Mouse (Mus musculus) neural tube, embryonic 14.5 days (tissue): ENCODE results near the gene Ppp1r18. TPM values are rescaled to one million over a fixed set of nuclear protein-coding genes. Genes with fewer than 3 reads are reported as not detected.

Source experiments
- ATAC-seq: fragments of 200-750 bp; cut with Nextera tagmentation; 2 replicates; pipeline ENCODE4 v1.8.0; 2017; ENCODE audit warnings: low read depth, mild to moderate bottlenecking, moderate TSS enrichment, moderate library complexity
- H3K27ac ChIP-seq: fragments of 300-500 bp; sonication (generic); 2 replicates; pipeline ENCODE4 v1.5.1; 2014; ENCODE audit warnings: low read depth, mild to moderate bottlenecking, control low read depth, low read length, moderate library complexity, mixed read lengths
- H3K27me3 ChIP-seq: fragments of 300-500 bp; sonication (generic); 2 replicates; pipeline ENCODE4 v1.6.1; 2014; ENCODE audit warnings: low read length; ENCODE audit not compliant: control insufficient read depth, insufficient read depth
- H3K36me3 ChIP-seq: fragments of 300-500 bp; sonication (generic); 2 replicates; pipeline ENCODE4 v1.6.1; 2014; ENCODE audit warnings: low read length, mixed read lengths; ENCODE audit not compliant: control insufficient read depth, insufficient read depth
- H3K4me1 ChIP-seq: fragments of 300-500 bp; sonication (generic); 2 replicates; pipeline ENCODE4 v1.6.1; 2014; ENCODE audit warnings: low read length; ENCODE audit not compliant: control insufficient read depth, insufficient read depth
- H3K4me2 ChIP-seq: fragments of 300-500 bp; sonication (generic); 2 replicates; pipeline ENCODE4 v1.6.1; 2014; ENCODE audit warnings: mild to moderate bottlenecking, low read depth, low read length, control low read depth
- H3K4me3 ChIP-seq: fragments of 300-500 bp; sonication (generic); 2 replicates; pipeline ENCODE4 v1.5.1; 2014; ENCODE audit warnings: low read depth, low read length, control low read depth, mixed read lengths
- H3K9ac ChIP-seq: fragments of 300-500 bp; sonication (generic); replicated peaks from 2 replicates; pipeline ENCODE4 v1.6.1; 2014; ENCODE audit warnings: low read depth, mild to moderate bottlenecking, control low read depth, low read length, mixed read lengths
- H3K9me3 ChIP-seq: fragments of 300-500 bp; sonication (generic); 2 replicates; pipeline ENCODE4 v1.6.1; 2016; ENCODE audit warnings: low read length; ENCODE audit not compliant: control insufficient read depth
- WGBS: fragments of 180-500 bp; shearing (Covaris S2); extraction: QIAGEN DNeasy Blood & Tissue Kit; methylation state at CpG from one replicate; pipeline ENCODE4 v1.1.7; 2014; 5-methylcytosine and 5-hydroxymethylcytosine counted together
- polyA plus RNA-seq: library from polyadenylated mRNA; unstranded; fragments of >200 nt; fragmentation: Nextera tagmentation; extraction: Ambion mirVana; gene quantifications from 2 replicates; pipeline ENCODE4 v1.2.1, GENCODE M21; 2014

Gene Ppp1r18
- polyA plus RNA-seq, 1 experiment from 2014 or later, result 18.0 TPM

DNA sequence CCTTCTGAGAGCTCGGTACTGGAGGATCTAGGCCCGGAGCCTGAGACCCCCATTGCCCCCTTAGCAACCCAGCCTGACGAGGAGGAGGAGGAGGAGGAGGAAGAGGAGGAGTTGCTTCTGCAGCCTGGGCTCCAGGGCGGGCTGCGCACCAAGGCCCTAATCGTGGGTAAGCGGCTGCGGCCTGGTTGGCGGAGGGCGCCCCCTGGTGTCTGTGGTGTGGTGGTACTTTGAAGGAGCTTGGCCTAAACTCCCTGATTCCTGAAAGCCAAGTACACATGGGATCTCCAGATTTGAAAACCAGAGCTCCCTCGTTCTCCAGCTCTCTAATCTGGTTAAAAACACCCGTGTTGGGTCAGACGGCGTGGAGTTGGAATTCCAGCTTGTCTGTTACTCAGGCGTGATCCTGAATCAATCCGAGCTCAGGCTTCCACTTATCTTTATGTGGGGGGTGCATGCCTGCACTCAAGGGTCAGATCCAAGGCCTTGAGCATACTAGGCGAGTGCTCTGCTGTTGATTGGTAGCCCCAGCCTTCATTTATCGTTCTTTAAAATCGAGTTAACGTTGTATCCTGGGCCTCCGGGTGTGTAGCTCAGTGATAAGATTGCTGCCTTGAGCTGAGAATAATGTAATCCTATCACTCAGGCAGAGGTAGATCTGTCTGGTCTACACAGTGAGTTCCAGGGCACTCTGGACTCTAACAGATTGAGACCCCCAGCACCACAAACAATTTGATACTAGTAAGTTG is 8.6 kb downstream of the Ppp1r18 start:
- 32% methylated on average over 21 of the region's 21 CpGs for WGBS
- H3K27ac ChIP-seq, result 0 out of 2 replicates have a peak overlapping the region, but pooled peaks have one; percentile 44
- no peak overlapping the region; the same call in 1 of the 2 replicates for H3K4me2 ChIP-seq
- peaks cover 19% of the 10 kb centered on the region for H3K36me3 ChIP-seq
- no peaks in the 10 kb centered on the region for H3K27me3 ChIP-seq
- H3K4me1 ChIP-seq, result peaks cover 31% of the 10 kb centered on the region
- no peak overlapping the region for H3K4me3 ChIP-seq
- H3K9me3 ChIP-seq, result no peaks in the 10 kb centered on the region
- no peak overlapping the region for H3K9ac ChIP-seq
- ATAC-seq, result peak; percentile 45; the same call in 1 of the 2 replicates

DNA sequence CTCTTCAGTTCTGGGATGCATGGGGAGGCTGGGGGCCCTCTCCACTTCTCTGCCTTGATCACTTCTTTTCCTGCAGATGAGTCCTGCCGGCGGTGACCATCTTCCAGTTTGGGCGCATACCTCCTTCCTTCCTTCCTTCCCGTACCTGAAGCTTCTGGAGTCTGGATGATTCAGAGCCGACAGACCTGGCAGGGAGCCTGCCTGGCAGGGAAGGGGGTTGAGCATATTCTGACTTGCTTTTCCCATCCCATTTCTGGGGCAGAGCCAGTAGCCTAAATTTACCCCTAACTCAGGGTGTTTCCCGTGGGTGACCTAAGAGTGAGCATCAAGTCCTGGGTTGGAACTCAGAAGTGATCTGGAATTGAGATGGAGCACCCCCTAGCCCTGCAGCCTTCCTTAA is 9.3 kb downstream of the Ppp1r18 start:
- Histone ChIP-seq H3K4me2 (no peak overlapping the region), H3K4me1 (peaks cover 27% of the 10 kb centered on the region), H3K36me3 (peaks cover 19% of the 10 kb centered on the region), H3K9me3 (no peaks in the 10 kb centered on the region), H3K27me3 (no peaks in the 10 kb centered on the region), H3K27ac (no peak overlapping the region), H3K4me3 (no peak overlapping the region), H3K9ac (no peak overlapping the region)
- WGBS, result 93% methylated on average over 6 of the region's 6 CpGs
- no peak for ATAC-seq

DNA sequence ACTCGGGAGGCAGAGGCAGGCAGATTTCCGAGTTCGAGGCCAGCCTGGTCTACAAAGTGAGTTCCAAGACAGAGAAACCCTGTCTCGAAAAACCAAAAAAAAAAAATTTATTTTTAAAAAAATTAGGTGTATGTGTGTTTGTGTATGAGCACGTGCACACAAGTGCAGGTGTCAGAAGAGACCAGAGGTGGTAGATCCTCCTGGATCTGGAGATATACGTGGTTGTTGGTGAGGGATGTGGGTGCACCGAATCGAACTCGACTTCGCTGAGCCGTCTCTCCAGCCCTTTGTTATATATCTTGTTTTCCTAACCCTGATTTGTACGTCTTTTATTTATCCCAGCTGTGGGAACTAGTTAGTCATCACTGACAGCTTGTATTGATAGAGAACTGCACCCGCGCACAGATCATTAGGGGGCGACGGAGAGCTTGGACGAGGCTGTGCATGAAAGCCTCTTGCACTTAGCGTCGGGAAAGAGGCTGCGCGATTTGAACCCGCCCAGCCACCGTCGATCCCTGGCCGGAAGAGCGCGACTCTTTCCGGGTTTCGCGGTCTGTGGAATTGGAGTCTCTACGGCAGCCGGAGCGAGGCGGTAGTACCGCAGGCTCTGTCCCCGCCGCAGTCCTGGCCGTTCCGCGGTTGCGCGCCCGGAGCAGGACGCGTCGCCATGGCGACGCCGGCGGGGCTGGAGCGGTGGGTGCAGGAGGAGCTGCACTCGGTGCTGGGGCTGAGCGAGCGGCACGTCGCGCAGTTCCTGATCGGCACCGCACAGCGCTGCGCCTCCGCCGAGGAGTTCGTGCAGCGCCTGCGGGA is 14.1 kb downstream of the Ppp1r18 start, which contains the start of gene Dhx16:
TSS of gene Dhx16 (plus strand) at position 575 of the 813 bp plus-strand sequence.
- WGBS, result 6% methylated on average over 66 of the region's 66 CpGs
- Histone ChIP-seq H3K4me1 (peaks cover 9% of the 10 kb centered on the region), H3K27ac (peak within 1 kb of the TSS; percentile 67), H3K27me3 (no peaks in the 10 kb centered on the region), H3K4me3 (peak within 1 kb of the TSS; percentile 94), H3K36me3 (peaks cover 35% of the 10 kb centered on the region), H3K9me3 (no peaks in the 10 kb centered on the region), H3K9ac (peak within 1 kb of the TSS; percentile 83), H3K4me2 (peak within 1 kb of the TSS; percentile 57)
- ATAC-seq, result peak; percentile 93

DNA sequence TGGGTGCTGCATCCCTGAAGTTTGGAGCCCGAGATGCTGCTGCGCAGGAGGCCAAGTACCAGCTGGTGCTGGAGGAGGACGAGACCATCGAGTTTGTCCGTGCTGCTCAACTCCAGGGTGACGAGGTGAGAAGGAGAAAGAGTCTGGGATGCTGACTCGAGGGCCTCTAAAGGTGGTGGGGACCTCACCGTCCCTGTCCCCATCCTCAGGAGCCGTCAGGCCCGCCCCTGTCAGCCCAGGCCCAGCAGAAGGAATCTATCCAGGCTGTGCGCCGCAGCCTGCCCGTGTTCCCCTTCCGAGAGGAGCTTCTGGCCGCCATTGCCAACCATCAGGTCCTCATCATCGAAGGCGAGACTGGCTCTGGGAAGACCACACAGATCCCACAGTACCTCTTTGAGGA is 17.5 kb downstream of the Ppp1r18 start:
- no peak overlapping the region for H3K4me2 ChIP-seq
- ATAC-seq, result no peak

DNA sequence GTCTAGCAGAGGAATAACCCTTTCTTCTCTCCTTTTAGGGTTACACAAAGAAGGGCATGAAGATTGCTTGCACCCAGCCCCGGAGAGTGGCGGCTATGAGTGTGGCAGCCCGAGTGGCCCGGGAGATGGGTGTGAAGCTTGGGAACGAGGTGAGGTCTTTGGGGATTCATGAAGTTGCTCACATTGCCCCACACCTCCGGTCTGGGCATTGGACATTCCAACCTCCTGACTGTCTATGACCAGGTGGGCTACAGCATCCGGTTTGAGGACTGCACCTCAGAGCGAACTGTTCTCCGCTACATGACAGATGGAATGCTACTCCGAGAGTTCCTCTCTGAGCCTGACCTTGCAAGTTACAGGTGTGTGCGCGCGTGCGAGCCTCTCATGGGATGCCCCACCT is 18.4 kb downstream of the Ppp1r18 start:
- Histone ChIP-seq H3K27ac (no peak overlapping the region), H3K4me1 (peaks cover 9% of the 10 kb centered on the region), H3K27me3 (no peaks in the 10 kb centered on the region), H3K4me3 (no peak overlapping the region), H3K9ac (no peak overlapping the region), H3K36me3 (peaks cover 61% of the 10 kb centered on the region), H3K9me3 (no peaks in the 10 kb centered on the region), H3K4me2 (no peak overlapping the region)
- ATAC-seq, result no peak
- 95% methylated on average over 14 of the region's 14 CpGs for WGBS

More for the DNA sequence above, 17.5 kb downstream of the Ppp1r18 start:
- Histone ChIP-seq H3K27me3 (no peaks in the 10 kb centered on the region), H3K9ac (no peak overlapping the region), H3K9me3 (no peaks in the 10 kb centered on the region), H3K36me3 (peaks cover 52% of the 10 kb centered on the region), H3K4me3 (no peak overlapping the region), H3K27ac (no peak overlapping the region), H3K4me1 (peaks cover 9% of the 10 kb centered on the region)
- 95% methylated on average over 17 of the region's 17 CpGs for WGBS

- no peak overlapping the region for H3K9ac ChIP-seq
- no peaks in the 10 kb centered on the region for H3K9me3 ChIP-seq
- H3K4me1 ChIP-seq, result no peaks in the 10 kb centered on the region
- ATAC-seq, result no peak
- peaks cover 80% of the 10 kb centered on the region for H3K36me3 ChIP-seq
- H3K27me3 ChIP-seq, result no peaks in the 10 kb centered on the region
- 82% methylated on average over 14 of the region's 17 CpGs for WGBS
- H3K27ac ChIP-seq, result no peak overlapping the region
- no peak overlapping the region for H3K4me3 ChIP-seq
- no peak overlapping the region for H3K4me2 ChIP-seq
These were observed 22.3 kb downstream of the Ppp1r18 start for GRCm38 (mm10) chr17:35887725-35888124.

DNA sequence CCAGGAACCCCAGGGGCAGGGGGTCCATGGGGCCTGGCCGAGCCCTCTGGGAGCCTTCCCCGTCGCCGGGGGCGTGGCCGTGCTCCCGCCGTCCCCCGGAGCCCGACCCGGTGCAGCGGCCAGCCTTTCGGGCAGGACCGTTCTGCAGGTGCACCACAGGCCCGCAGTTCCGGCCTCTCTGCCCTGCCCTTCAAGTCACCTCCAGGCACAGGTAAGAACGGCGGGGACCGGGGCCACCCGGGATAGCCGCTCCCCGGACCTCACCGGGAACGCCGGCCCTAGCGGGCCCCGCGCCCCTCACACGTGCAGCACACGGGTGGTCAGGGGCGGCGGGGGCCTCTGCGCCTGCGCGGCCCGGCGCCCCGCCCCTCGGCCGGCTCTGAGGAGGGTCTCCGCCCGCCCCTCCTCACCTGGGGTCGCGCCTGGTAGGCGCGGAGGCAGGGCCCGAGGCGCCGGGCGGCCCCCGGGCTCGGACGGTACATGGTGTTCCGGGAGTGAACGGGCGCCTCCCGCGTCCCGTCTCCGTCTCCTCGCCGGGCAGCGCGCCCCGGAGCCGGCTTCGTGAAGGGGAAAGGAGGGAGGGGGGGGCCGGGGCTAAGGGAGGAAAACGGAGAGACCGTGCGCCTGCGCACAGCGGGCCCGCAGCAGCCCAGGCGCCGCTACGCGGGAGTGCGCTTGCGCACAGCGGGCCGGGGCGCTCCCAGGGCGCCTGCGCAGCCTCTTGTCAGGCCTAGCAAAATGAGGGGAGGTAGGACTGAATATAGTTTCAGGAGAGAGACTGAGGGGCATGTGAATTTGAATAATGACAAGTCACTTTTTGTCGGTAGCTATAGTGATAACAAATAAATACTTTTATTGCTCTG is 31.6 kb downstream of the Ppp1r18 start, which contains the start of gene 2310061I04Rik:
TSS of gene 2310061I04Rik (minus strand) at position 651 of the 863 bp plus-strand sequence.
- H3K4me3 ChIP-seq, result peak within 1 kb of the TSS; percentile 78
- peak within 1 kb of the TSS; percentile 76 for H3K9ac ChIP-seq
- peak within 1 kb of the TSS; percentile 100 for H3K4me2 ChIP-seq
- H3K36me3 ChIP-seq, result peaks cover 51% of the 10 kb centered on the region
- H3K9me3 ChIP-seq, result no peaks in the 10 kb centered on the region
- H3K27ac ChIP-seq, result peak within 1 kb of the TSS; percentile 95
- no peaks in the 10 kb centered on the region for H3K27me3 ChIP-seq
- WGBS, result under 1% methylated on average over 75 of the region's 86 CpGs
- H3K4me1 ChIP-seq, result peaks cover 13% of the 10 kb centered on the region
- peak; percentile 92 for ATAC-seq
